Mouse (Mus musculus): Measurements from ENCODE around the gene Supt6.

DNA sequence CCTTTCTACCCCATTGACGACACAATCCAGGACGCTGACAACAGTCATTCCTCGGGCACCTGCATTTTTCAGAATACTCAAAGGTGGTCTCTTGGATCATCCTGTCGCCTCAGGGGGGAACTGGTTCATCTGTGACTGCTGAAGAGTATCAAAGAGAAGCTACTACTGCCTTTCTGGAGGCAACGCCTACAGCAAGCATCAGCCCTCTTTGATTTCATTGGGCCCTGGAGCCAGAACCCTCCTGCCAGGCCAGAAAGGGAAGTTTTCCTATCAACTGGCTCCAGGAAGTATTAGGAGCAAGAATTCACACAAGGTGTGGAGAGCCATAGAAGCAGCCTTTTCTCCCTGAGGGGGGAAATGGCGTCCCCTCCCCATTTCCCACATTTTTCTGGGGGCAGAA, 79.1 kb downstream of the Supt6 start:
- TF ChIP-seq POLR2A (IDR thresholded peaks at IDR 0.05; ENCODE audit: insufficient read depth, low read length) = no peak
- TF ChIP-seq CTCF (IDR thresholded peaks at IDR 0.05; ENCODE audit: low read depth, low read length) = no peak
- no peak for TF ChIP-seq EP300 (IDR thresholded peaks at IDR 0.05; ENCODE audit: insufficient read depth, low read depth, low read length)

All from ES-Bruce4 (cell line).